26 mouse cellular contexts compared by ENCODE assay signal in genomic region chr19:6538546-6538945, GRCm38 (mm10). TPM values are rescaled to one million over a fixed set of nuclear protein-coding genes. Genes with fewer than 3 reads are reported as not detected.
"Had no signal": no experiment of that assay in that cellular context is flagged by ENCODE, and none has a peak within 500 bp of the region (broad histone marks: within the 10 kb centered on the region; RNA-seq: fewer than 3 reads in every experiment).

No protein-coding gene starts in this region.

- H3K36me3 ChIP-seq: limb, embryonic 10.5 days; limb, embryonic 13.5 days; liver, embryonic 12.5 days; liver, embryonic 15.5 days; lung, embryonic 15.5 days; midbrain, embryonic 10.5 days; midbrain, embryonic 13.5 days; neural tube, embryonic 13.5 days; stomach, embryonic 15.5 days had no signal

- H3K27ac ChIP-seq: layer of hippocampus, adult 2 months; limb, embryonic 10.5 days; limb, embryonic 13.5 days; liver, embryonic 12.5 days; liver, embryonic 15.5 days; lung, embryonic 15.5 days; midbrain, embryonic 10.5 days; midbrain, embryonic 13.5 days; neural tube, embryonic 13.5 days; stomach, embryonic 15.5 days had no signal

- H3K4me3 ChIP-seq: layer of hippocampus, adult 2 months; limb, embryonic 10.5 days; limb, embryonic 13.5 days; liver, embryonic 12.5 days; liver, embryonic 15.5 days; lung, embryonic 15.5 days; megakaryocyte, embryonic 14.5 days; midbrain, embryonic 10.5 days; midbrain, embryonic 13.5 days; myocyte; neural tube, embryonic 13.5 days; stomach, embryonic 15.5 days had no signal

- DNase-seq: kidney, postnatal 14 days; layer of hippocampus, adult 9-11 months; liver; lung, adult 18-20 months; lung, postnatal 10 days; lung, postnatal 36 days; retina, postnatal 1 day; spleen, adult 18-20 months; thymus, adult 18-20 months; thymus, postnatal 36 days had no signal

- H3K27me3 ChIP-seq: midbrain, embryonic 13.5 days; neural tube, embryonic 13.5 days had no signal

- H3K4me1 ChIP-seq: limb, embryonic 10.5 days; limb, embryonic 13.5 days; liver, embryonic 12.5 days; liver, embryonic 15.5 days; lung, embryonic 15.5 days; stomach, embryonic 15.5 days had no signal

RNA-seq across cellular contexts. Expression of gene Slc22a12, which starts 4.3 kb away (rescaled TPM):
- total RNA-seq: left cerebral cortex, adult 18-20 months; monocyte, adult 5-6 weeks; neutrophil, adult 5-6 weeks had no signal
- polyA plus RNA-seq: limb, embryonic 10.5 days; limb, embryonic 13.5 days; liver, embryonic 12.5 days; liver, embryonic 15.5 days; midbrain, embryonic 10.5 days; midbrain, embryonic 13.5 days; myocyte; neural tube, embryonic 13.5 days; stomach, embryonic 15.5 days; urinary bladder, adult 2 months had no signal
